Mouse (Mus musculus) forebrain, postnatal 0 days (tissue): ENCODE measurements around the gene Ptprm. TPM values are rescaled to one million over a fixed set of nuclear protein-coding genes. Genes with fewer than 3 reads are reported as not detected.

Experiments
- ATAC-seq: fragments of 200-750 bp; cut with Nextera tagmentation; 2 replicates; pipeline ENCODE4 v1.8.0; 2017; ENCODE audit warnings: mild to moderate bottlenecking, moderate library complexity
- DNase-seq: peaks from one replicate; pipeline ENCODE4 v3.0.0-alpha.2; 2015
- H3K27ac ChIP-seq: fragments of 300-500 bp; sonication (generic); 2 replicates; pipeline ENCODE4 v1.5.1; 2014; ENCODE audit warnings: low read depth, mild to moderate bottlenecking, antibody characterized with exemption, low read length, moderate library complexity, mixed read lengths
- H3K27me3 ChIP-seq: fragments of 300-500 bp; sonication (generic); 2 replicates; pipeline ENCODE4 v1.6.1; 2014; ENCODE audit warnings: mild to moderate bottlenecking, low read length, mixed read lengths; ENCODE audit not compliant: insufficient read depth
- H3K36me3 ChIP-seq: fragments of 300-500 bp; sonication (generic); 2 replicates; pipeline ENCODE4 v1.6.1; 2014; ENCODE audit warnings: mild to moderate bottlenecking, moderate library complexity; ENCODE audit not compliant: insufficient read depth
- H3K4me1 ChIP-seq: fragments of 300-500 bp; sonication (generic); 2 replicates; pipeline ENCODE4 v1.6.1; 2014; ENCODE audit warnings: antibody characterized with exemption; ENCODE audit not compliant: insufficient read depth
- H3K4me2 ChIP-seq: fragments of 300-500 bp; sonication (generic); 2 replicates; pipeline ENCODE4 v1.6.1; 2014; ENCODE audit warnings: low read depth, mild to moderate bottlenecking, moderate library complexity
- H3K4me3 ChIP-seq: fragments of 300-500 bp; sonication (generic); 2 replicates; pipeline ENCODE4 v1.5.1; 2014; ENCODE audit warnings: low read depth, low read length, mixed read lengths
- H3K9ac ChIP-seq: fragments of 300-500 bp; sonication (generic); 2 replicates; pipeline ENCODE4 v1.6.1; 2014; ENCODE audit warnings: mild to moderate bottlenecking
- H3K9me3 ChIP-seq: fragments of 300-500 bp; sonication (generic); 2 replicates; pipeline ENCODE4 v1.6.1; 2016; ENCODE audit warnings: low read length
- CTCF ChIP-seq: sonication (generic); IDR thresholded peaks from 2 replicates; pipeline ENCODE4 v1.5.1; 2016; ENCODE audit warnings: antibody characterized with exemption, control low read depth, low read depth
- WGBS: fragments of 180-500 bp; shearing (Covaris S2); extraction: QIAGEN DNeasy Blood & Tissue Kit; methylation state at CpG from one replicate; pipeline ENCODE4 v1.1.7; 2014; 5-methylcytosine and 5-hydroxymethylcytosine counted together
- polyA plus RNA-seq: library from polyadenylated mRNA; unstranded; fragments of >200 nt; fragmentation: Nextera tagmentation; extraction: Ambion mirVana; gene quantifications from 2 replicates; pipeline ENCODE4 v1.2.1, GENCODE M21; 2015
- total RNA-seq: library from RNA; depleted of rRNA; stranded (reverse); fragments of >200 nt; gene quantifications from 2 replicates; pipeline ENCODE4 v1.2.3, GENCODE M21; 2014; rRNA removed

Gene Ptprm
- 26.6 and 33.2 TPM in 2 replicates for total RNA-seq
- polyA plus RNA-seq, result 7.9 and 12.9 TPM in 2 replicates

GRCm38 (mm10) chr17:67354451-67355011 lies at the start of gene Ptprm:
Gene Ptprm, minus strand, starts transcription at chr17:67354457.
- H3K4me2 ChIP-seq, result peak within 1 kb of the TSS; percentile 93
- peak within 1 kb of the TSS; percentile 62 for H3K4me3 ChIP-seq
- H3K27ac ChIP-seq, result peak within 1 kb of the TSS; percentile 70
- H3K27me3 ChIP-seq, result peaks cover 6% of the 10 kb centered on the region
- WGBS, result under 1% methylated on average over 68 of the region's 73 CpGs
- ATAC-seq (peak; percentile 95), DNase-seq (peak; percentile 84)
- H3K4me1 ChIP-seq, result peaks cover 6% of the 10 kb centered on the region; the same call in 1 of the 2 replicates
- peak within 1 kb of the TSS; percentile 60 for H3K9ac ChIP-seq
- no peaks in the 10 kb centered on the region for H3K36me3 ChIP-seq
- H3K9me3 ChIP-seq, result no peaks in the 10 kb centered on the region
- TF ChIP-seq CTCF, result no peak; the same call in none of the 2 replicates

- DNase-seq, result peak; percentile 25
- Histone ChIP-seq H3K27me3 (no peaks in the 10 kb centered on the region), H3K4me3 (no peak overlapping the region), H3K4me1 (no peaks in the 10 kb centered on the region), H3K27ac (no peak overlapping the region), H3K4me2 (no peak overlapping the region), H3K9me3 (no peaks in the 10 kb centered on the region), H3K36me3 (no peaks in the 10 kb centered on the region), H3K9ac (no peak overlapping the region)
- TF ChIP-seq CTCF, result no peak
- no peak for ATAC-seq
- WGBS, result 69% methylated on average over 2 of the region's 2 CpGs
Observed at GRCm38 (mm10) chr17:67396205-67396604, 41.9 kb upstream of the Ptprm start.

GRCm38 (mm10) chr17:67390851-67391250 lies 36.6 kb upstream of the Ptprm start:
- Histone ChIP-seq H3K9me3 (no peaks in the 10 kb centered on the region), H3K36me3 (no peaks in the 10 kb centered on the region), H3K27ac (no peak overlapping the region), H3K27me3 (no peaks in the 10 kb centered on the region), H3K4me3 (no peak overlapping the region), H3K9ac (no peak overlapping the region), H3K4me1 (no peaks in the 10 kb centered on the region), H3K4me2 (no peak overlapping the region)
- no peak for ATAC-seq
- WGBS, result 54% methylated on average over 5 of the region's 5 CpGs
- no peak for DNase-seq
- no peak for TF ChIP-seq CTCF

DNA sequence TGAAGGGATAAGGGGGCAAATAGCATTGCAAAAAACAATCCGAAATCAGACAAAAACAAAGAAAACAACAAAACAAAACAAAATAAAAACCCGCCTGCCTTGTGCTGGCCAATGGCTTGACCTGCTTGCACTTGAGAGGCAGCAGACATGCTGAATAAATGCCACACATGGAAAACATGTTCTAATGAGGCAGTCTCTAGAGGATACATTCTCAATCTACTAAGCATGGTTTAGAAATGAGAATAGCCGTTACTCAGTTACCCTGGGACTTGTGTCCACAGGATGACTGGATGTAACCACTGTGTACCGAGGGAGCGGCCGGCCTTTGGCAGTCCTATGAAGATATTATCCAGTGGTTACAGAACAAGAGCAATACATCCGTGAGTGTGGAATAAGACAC lies 33.9 kb upstream of the Ptprm start:
- no peaks in the 10 kb centered on the region for H3K4me1 ChIP-seq
- DNase-seq, result no peak
- no peak for ATAC-seq
- H3K4me3 ChIP-seq, result no peak overlapping the region
- no peaks in the 10 kb centered on the region for H3K9me3 ChIP-seq
- no peaks in the 10 kb centered on the region for H3K36me3 ChIP-seq
- no peak overlapping the region for H3K27ac ChIP-seq
- H3K27me3 ChIP-seq, result no peaks in the 10 kb centered on the region
- TF ChIP-seq CTCF, result no peak
- no peak overlapping the region for H3K4me2 ChIP-seq
- no peak overlapping the region for H3K9ac ChIP-seq
- WGBS, result 70% methylated on average over 7 of the region's 7 CpGs

DNA sequence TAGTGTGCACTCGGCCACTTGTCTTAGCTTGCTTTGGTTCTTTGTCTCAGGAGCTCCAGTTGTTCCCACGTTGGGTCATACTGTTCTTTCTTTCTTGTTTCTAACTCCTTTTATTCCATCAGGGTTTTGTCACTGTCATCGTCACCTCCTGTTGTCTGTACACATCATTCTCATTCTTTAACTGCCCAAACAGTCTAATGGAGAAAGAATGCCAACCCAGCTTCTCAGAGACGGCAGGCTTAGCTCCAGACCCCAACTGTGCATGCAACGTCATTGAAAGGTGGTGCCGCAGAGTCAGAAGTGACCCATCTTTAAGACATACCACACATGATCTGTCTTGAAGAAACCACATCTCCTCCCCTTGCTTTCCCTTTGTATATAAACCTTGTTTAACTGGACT lies 31.0 kb upstream of the Ptprm start:
- Histone ChIP-seq H3K27ac (no peak overlapping the region), H3K4me3 (no peak overlapping the region), H3K9ac (no peak overlapping the region), H3K36me3 (no peaks in the 10 kb centered on the region), H3K9me3 (no peaks in the 10 kb centered on the region), H3K27me3 (no peaks in the 10 kb centered on the region), H3K4me2 (no peak overlapping the region), H3K4me1 (no peaks in the 10 kb centered on the region)
- 54% methylated on average over 6 of the region's 6 CpGs for WGBS
- TF ChIP-seq CTCF, result no peak
- ATAC-seq (no peak), DNase-seq (no peak)

GRCm38 (mm10) chr17:67383635-67384034 lies 29.4 kb upstream of the Ptprm start:
- 95% methylated on average over 1 of the region's 1 CpGs for WGBS
- DNase-seq, result no peak

GRCm38 (mm10) chr17:67381618-67382017 lies 27.4 kb upstream of the Ptprm start:
- Histone ChIP-seq H3K4me1 (no peaks in the 10 kb centered on the region), H3K27ac (no peak overlapping the region), H3K4me2 (no peak overlapping the region), H3K9me3 (no peaks in the 10 kb centered on the region), H3K36me3 (no peaks in the 10 kb centered on the region), H3K4me3 (no peak overlapping the region), H3K9ac (no peak overlapping the region), H3K27me3 (no peaks in the 10 kb centered on the region)
- no peak for TF ChIP-seq CTCF
- WGBS, result 86% methylated on average over 5 of the region's 5 CpGs
- no peak for ATAC-seq
- no peak for DNase-seq

More at GRCm38 (mm10) chr17:67383635-67384034, 29.4 kb upstream of the Ptprm start:
- Histone ChIP-seq H3K4me3 (no peak overlapping the region), H3K9ac (no peak overlapping the region), H3K4me2 (no peak overlapping the region), H3K9me3 (no peaks in the 10 kb centered on the region), H3K4me1 (no peaks in the 10 kb centered on the region), H3K27me3 (no peaks in the 10 kb centered on the region), H3K36me3 (no peaks in the 10 kb centered on the region), H3K27ac (no peak overlapping the region)
- peak; percentile 43; the same call in 1 of the 2 replicates for ATAC-seq
- TF ChIP-seq CTCF, result no peak
